Mouse (Mus musculus) forebrain, postnatal 0 days (tissue): ENCODE results near the gene Slc17a6. TPM values are rescaled to one million over a fixed set of nuclear protein-coding genes. Genes with fewer than 3 reads are reported as not detected.

ENCODE experiments used
- ATAC-seq: fragments of 200-750 bp; cut with Nextera tagmentation; 2 replicates; pipeline ENCODE4 v1.8.0; 2017; ENCODE audit warnings: mild to moderate bottlenecking, moderate library complexity
- DNase-seq: peaks from one replicate; pipeline ENCODE4 v3.0.0-alpha.2; 2015
- H3K27ac ChIP-seq: fragments of 300-500 bp; sonication (generic); 2 replicates; pipeline ENCODE4 v1.5.1; 2014; ENCODE audit warnings: low read depth, mild to moderate bottlenecking, antibody characterized with exemption, low read length, moderate library complexity, mixed read lengths
- H3K27me3 ChIP-seq: fragments of 300-500 bp; sonication (generic); 2 replicates; pipeline ENCODE4 v1.6.1; 2014; ENCODE audit warnings: mild to moderate bottlenecking, low read length, mixed read lengths; ENCODE audit not compliant: insufficient read depth
- H3K36me3 ChIP-seq: fragments of 300-500 bp; sonication (generic); 2 replicates; pipeline ENCODE4 v1.6.1; 2014; ENCODE audit warnings: mild to moderate bottlenecking, moderate library complexity; ENCODE audit not compliant: insufficient read depth
- H3K4me1 ChIP-seq: fragments of 300-500 bp; sonication (generic); 2 replicates; pipeline ENCODE4 v1.6.1; 2014; ENCODE audit warnings: antibody characterized with exemption; ENCODE audit not compliant: insufficient read depth
- H3K4me2 ChIP-seq: fragments of 300-500 bp; sonication (generic); 2 replicates; pipeline ENCODE4 v1.6.1; 2014; ENCODE audit warnings: low read depth, mild to moderate bottlenecking, moderate library complexity
- H3K4me3 ChIP-seq: fragments of 300-500 bp; sonication (generic); 2 replicates; pipeline ENCODE4 v1.5.1; 2014; ENCODE audit warnings: low read depth, low read length, mixed read lengths
- H3K9ac ChIP-seq: fragments of 300-500 bp; sonication (generic); 2 replicates; pipeline ENCODE4 v1.6.1; 2014; ENCODE audit warnings: mild to moderate bottlenecking
- H3K9me3 ChIP-seq: fragments of 300-500 bp; sonication (generic); 2 replicates; pipeline ENCODE4 v1.6.1; 2016; ENCODE audit warnings: low read length
- CTCF ChIP-seq: sonication (generic); IDR thresholded peaks from 2 replicates; pipeline ENCODE4 v1.5.1; 2016; ENCODE audit warnings: antibody characterized with exemption, control low read depth, low read depth
- WGBS: fragments of 180-500 bp; shearing (Covaris S2); extraction: QIAGEN DNeasy Blood & Tissue Kit; methylation state at CpG from one replicate; pipeline ENCODE4 v1.1.7; 2014; 5-methylcytosine and 5-hydroxymethylcytosine counted together
- polyA plus RNA-seq: library from polyadenylated mRNA; unstranded; fragments of >200 nt; fragmentation: Nextera tagmentation; extraction: Ambion mirVana; gene quantifications from 2 replicates; pipeline ENCODE4 v1.2.1, GENCODE M21; 2015
- total RNA-seq: library from RNA; depleted of rRNA; stranded (reverse); fragments of >200 nt; gene quantifications from 2 replicates; pipeline ENCODE4 v1.2.3, GENCODE M21; 2014; rRNA removed

Slc17a6 gene
- 66.2 and 92.0 TPM in 2 replicates for total RNA-seq
- 27.8 and 54.8 TPM in 2 replicates for polyA plus RNA-seq

DNA sequence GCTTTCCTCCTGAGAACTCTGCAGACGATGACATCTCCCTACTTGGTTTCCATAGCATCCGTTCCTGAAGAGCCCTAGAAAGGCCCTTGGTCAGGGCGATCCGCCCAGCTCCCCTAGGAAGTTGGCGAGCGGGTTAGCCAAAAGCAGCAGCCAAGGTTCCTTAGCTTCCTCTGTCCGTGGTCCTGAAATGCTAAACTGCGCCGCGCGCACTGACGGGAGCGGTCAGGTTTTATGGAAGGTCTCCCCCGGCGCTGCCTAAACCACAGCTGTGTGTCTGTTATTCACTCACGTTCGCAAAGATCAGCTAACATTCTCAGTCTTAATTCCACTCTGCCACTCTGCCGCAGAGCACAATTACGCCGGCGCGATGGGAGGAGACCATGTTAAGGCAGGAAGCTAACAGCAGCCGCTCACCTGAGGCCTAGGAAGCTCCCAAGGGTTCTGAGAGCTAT is at the start of gene Slc17a6:
Gene Slc17a6, plus strand, starts transcription at position 313 of the 452 bp plus-strand sequence.
- DNase-seq (no peak), ATAC-seq (peak; percentile 35)
- Histone ChIP-seq H3K4me3 (peak within 1 kb of the TSS; percentile 41), H3K36me3 (no peaks in the 10 kb centered on the region), H3K27me3 (peaks cover 9% of the 10 kb centered on the region), H3K9ac (peak within 1 kb of the TSS; percentile 62), H3K27ac (peak within 1 kb of the TSS; percentile 85), H3K9me3 (no peaks in the 10 kb centered on the region), H3K4me2 (peak within 1 kb of the TSS; percentile 49), H3K4me1 (no peaks in the 10 kb centered on the region)
- no peak for TF ChIP-seq CTCF
- 2% methylated on average over 23 of the region's 23 CpGs for WGBS

DNA sequence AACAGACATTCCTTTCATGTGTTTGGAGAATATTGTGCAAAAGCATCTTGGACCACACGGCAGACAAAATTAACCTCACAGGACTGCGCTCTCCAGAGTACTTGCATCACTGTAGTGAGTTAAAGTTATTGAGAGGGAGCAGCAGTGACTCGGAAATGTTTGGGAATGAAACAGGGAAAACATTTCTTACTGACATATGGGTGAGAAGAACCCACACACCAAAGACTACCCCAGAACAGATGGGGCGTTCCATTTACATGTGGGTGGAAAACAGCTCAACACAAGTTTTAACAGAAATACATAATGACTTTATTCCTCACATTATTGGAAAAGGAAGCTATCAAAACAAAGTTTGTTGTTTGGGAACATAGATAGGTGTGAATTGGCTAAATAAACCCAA is 21.8 kb upstream of the Slc17a6 start:
- Histone ChIP-seq H3K4me1 (no peaks in the 10 kb centered on the region), H3K27me3 (no peaks in the 10 kb centered on the region), H3K4me2 (no peak overlapping the region), H3K9ac (no peak overlapping the region), H3K36me3 (no peaks in the 10 kb centered on the region), H3K9me3 (no peaks in the 10 kb centered on the region), H3K4me3 (no peak overlapping the region), H3K27ac (no peak overlapping the region)
- TF ChIP-seq CTCF: no peak
- DNase-seq (peak; percentile 39), ATAC-seq (peak; percentile 67)
- 58% methylated on average over 4 of the region's 4 CpGs for WGBS

DNA sequence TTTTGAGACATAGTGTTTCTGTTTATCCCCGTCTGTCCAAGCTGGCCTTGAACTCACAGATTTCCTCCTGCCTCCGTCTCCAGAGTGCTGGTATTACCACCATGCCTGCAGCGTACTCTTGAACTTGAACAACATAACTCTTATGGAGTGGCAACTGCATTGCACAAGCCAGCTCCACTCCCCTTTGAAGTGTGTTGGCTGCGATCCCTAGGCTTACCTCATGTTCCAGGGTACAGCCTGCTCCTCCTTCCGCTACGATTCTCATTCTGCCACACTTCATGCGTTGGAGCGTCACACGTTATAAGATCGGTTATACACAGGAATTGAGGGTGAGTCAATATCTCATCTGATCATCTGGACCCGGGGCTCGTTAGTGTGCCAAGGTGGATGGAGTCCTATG is 18.1 kb upstream of the Slc17a6 start:
- ATAC-seq: no peak
- DNase-seq: no peak
- H3K9me3 ChIP-seq: no peaks in the 10 kb centered on the region
- H3K4me3 ChIP-seq: no peak overlapping the region
- H3K36me3 ChIP-seq: no peaks in the 10 kb centered on the region
- H3K4me2 ChIP-seq: no peak overlapping the region
- H3K4me1 ChIP-seq: no peaks in the 10 kb centered on the region
- no peaks in the 10 kb centered on the region for H3K27me3 ChIP-seq
- no peak for TF ChIP-seq CTCF
- WGBS: 68% methylated on average over 12 of the region's 12 CpGs
- H3K9ac ChIP-seq: no peak overlapping the region
- H3K27ac ChIP-seq: no peak overlapping the region

DNA sequence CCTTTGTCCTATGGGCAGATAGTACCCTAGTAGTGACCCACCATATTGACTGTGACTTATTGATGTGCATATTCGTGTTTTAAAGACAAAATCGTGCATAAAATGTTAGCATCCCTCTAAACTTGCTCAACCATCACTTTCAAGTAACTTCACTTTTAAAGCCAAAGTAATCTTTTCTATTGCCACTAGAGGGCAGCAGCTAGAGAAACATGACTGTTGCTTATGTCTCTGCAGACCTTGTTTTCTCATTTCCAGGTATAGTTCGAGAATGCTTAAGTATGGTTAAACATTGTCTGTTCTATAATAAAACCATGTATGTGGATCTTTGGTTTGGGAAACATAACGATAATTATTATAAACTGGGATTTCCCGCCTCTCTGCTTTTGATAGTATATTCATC is 7.4 kb upstream of the Slc17a6 start:
- DNase-seq: peak; percentile 58
- Histone ChIP-seq H3K9ac (no peak overlapping the region), H3K27ac (no peak overlapping the region), H3K36me3 (no peaks in the 10 kb centered on the region), H3K9me3 (no peaks in the 10 kb centered on the region), H3K4me2 (no peak overlapping the region), H3K27me3 (no peaks in the 10 kb centered on the region), H3K4me1 (no peaks in the 10 kb centered on the region), H3K4me3 (no peak overlapping the region)
- ATAC-seq: no peak
- 42% methylated on average over 5 of the region's 5 CpGs for WGBS
- peak; percentile 75 for TF ChIP-seq CTCF

DNA sequence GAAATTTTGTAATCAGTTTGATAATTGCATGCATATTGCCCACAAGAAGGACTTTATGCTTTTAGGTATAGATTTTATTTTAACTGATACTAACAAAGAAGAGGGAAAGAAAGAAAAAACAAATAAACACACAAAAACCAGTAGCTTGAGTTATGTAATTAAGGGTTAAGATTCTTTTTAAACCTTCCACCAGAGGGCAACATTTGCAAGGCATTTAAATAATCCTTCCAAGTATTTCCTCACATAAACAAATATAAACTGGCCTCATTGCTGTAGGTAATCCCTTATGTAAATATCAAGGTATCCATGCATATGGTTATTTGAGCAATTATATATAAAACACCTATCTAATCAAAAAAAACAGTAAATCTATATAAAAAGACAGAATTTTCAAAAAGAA is 3.9 kb upstream of the Slc17a6 start:
- H3K4me2 ChIP-seq: no peak overlapping the region
- no peak for ATAC-seq
- no peaks in the 10 kb centered on the region for H3K9me3 ChIP-seq
- peak; percentile 69 for TF ChIP-seq CTCF
- no peaks in the 10 kb centered on the region for H3K36me3 ChIP-seq
- no peak overlapping the region for H3K9ac ChIP-seq
- H3K27ac ChIP-seq: no peak overlapping the region
- H3K4me1 ChIP-seq: no peaks in the 10 kb centered on the region
- DNase-seq: peak; percentile 62
- no peak overlapping the region for H3K4me3 ChIP-seq
- H3K27me3 ChIP-seq: peaks cover 3% of the 10 kb centered on the region; the same call in 1 of the 2 replicates

DNA sequence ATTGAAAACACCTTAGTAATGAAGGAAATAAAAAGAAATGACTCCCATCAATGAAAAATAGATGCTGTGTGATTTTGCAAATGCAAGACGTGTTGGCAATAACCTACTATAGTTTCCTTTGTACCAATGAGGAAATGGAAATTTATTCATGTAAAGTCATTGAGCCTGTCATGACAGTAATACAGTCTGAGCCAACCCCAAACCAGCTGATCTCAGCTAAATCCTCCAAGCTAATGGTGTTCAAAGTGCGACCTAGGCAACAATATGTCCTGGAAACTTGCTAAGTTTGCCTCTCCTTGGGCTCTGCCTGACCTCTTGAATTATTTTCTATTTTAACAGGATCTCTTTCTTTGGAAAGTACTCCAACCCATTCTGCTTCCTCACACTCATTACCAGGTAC is 3.4 kb upstream of the Slc17a6 start:
- H3K9me3 ChIP-seq: no peaks in the 10 kb centered on the region
- H3K9ac ChIP-seq: no peak overlapping the region
- H3K27me3 ChIP-seq: peaks cover 3% of the 10 kb centered on the region; the same call in 1 of the 2 replicates
- WGBS: 13% methylated on average over 2 of the region's 2 CpGs
- no peaks in the 10 kb centered on the region for H3K4me1 ChIP-seq
- ATAC-seq (no peak), DNase-seq (no peak)
- no peak overlapping the region for H3K4me3 ChIP-seq
- no peaks in the 10 kb centered on the region for H3K36me3 ChIP-seq
- H3K27ac ChIP-seq: no peak overlapping the region
- H3K4me2 ChIP-seq: no peak overlapping the region
- TF ChIP-seq CTCF: no peak

DNA sequence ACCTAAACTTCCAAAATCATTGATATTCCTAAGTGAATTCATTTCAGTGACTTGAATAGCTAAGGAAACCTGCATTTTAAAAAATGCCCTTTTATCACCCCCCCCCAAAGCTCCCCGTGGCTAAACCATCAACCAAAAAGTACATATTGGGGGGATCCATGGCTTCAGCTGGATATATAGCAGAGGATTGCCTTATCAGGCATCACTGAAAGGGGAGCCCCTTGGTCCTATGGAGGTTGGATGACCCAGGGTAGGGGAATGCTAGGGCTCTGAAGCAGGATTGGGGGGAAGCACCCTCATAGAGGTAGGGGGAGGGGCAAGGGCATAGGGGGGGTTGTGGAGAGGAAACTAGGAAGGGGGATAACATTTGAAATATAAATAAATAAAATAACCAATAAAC is 1.8 kb upstream of the Slc17a6 start:
- Histone ChIP-seq H3K27ac (no peak overlapping the region), H3K36me3 (no peaks in the 10 kb centered on the region), H3K4me2 (no peak overlapping the region), H3K4me3 (no peak overlapping the region), H3K9me3 (no peaks in the 10 kb centered on the region), H3K9ac (no peak overlapping the region), H3K4me1 (no peaks in the 10 kb centered on the region), H3K27me3 (peaks cover 9% of the 10 kb centered on the region)
- DNase-seq (no peak), ATAC-seq (no peak)
- no peak for TF ChIP-seq CTCF
- WGBS: 47% methylated on average over 1 of the region's 1 CpGs
